Mouse (Mus musculus) heart, adult 2 months (tissue): ENCODE measurements at regions not wholly inside any gene's neighbourhood (a gene's known extent, or its start where the extent isn't known, plus 50 kb on each side); places are given as distances from the start of the nearest gene placed in this dataset.

ENCODE experiments used
- DNase-seq, 2 experiments: peaks; one replicate each; pipeline ENCODE4 v3.0.0; 2021
- H3K27ac ChIP-seq: fragments of 200-600 bp; 2 replicates; pipeline ENCODE4 v1.8.1; 2022
- H3K27me3 ChIP-seq: fragments of 200-500 bp; 2 replicates; pipeline ENCODE4 v1.6.1; 2012; ENCODE audit warnings: mild to moderate bottlenecking, low read length, inconsistent platforms, mixed read lengths; ENCODE audit not compliant: control insufficient read depth, insufficient read depth
- H3K36me3 ChIP-seq: fragments of 200-500 bp; 2 replicates; pipeline ENCODE4 v1.6.1; 2012; ENCODE audit warnings: low read length, inconsistent platforms; ENCODE audit not compliant: control insufficient read depth, insufficient read depth
- H3K4me1 ChIP-seq: fragments of 200-500 bp; 2 replicates; pipeline ENCODE4 v1.6.1; 2011; ENCODE audit warnings: low read length; ENCODE audit not compliant: control insufficient read depth, insufficient read depth
- H3K4me3 ChIP-seq: fragments of 200-600 bp; 2 replicates; pipeline ENCODE4 v1.8.1; 2022
- H3K79me2 ChIP-seq: fragments of 200-500 bp; replicated peaks from 2 replicates; pipeline ENCODE4 v1.6.1; 2012; ENCODE audit warnings: mild to moderate bottlenecking, inconsistent platforms, low read length, moderate library complexity, mixed read lengths; ENCODE audit not compliant: control insufficient read depth, insufficient read depth
- H3K9ac ChIP-seq: fragments of 200-500 bp; 2 replicates; pipeline ENCODE4 v1.6.1; 2012; ENCODE audit warnings: low read depth, mild to moderate bottlenecking, control low read depth, inconsistent platforms, low read length, mixed read lengths
- CTCF ChIP-seq: fragments of 200-600 bp; IDR thresholded peaks from 2 replicates; pipeline ENCODE4 v1.8.1; 2022; ENCODE audit warnings: antibody characterized with exemption, mild to moderate bottlenecking, moderate library complexity
- EP300 ChIP-seq: fragments of 200-500 bp; IDR thresholded peaks from 2 replicates; pipeline ENCODE4 v1.6.1; 2011; ENCODE audit warnings: low read depth, low read length, control low read depth; ENCODE audit not compliant: insufficient read depth
- POLR2A ChIP-seq: fragments of 200-500 bp; IDR thresholded peaks from 2 replicates; pipeline ENCODE4 v1.6.1; 2011; ENCODE audit warnings: mild to moderate bottlenecking, low read depth, low read length, control low read depth; ENCODE audit not compliant: insufficient read depth
- WGBS: fragments of 180-500 bp; shearing (Covaris S2); methylation state at CpG from one replicate; pipeline ENCODE4 v1.1.7; 2018; 5-methylcytosine and 5-hydroxymethylcytosine counted together
- intact Hi-C: fragments of 180-260 bp; cut with DNase I; formaldehyde crosslinking; loops from one replicate; pipeline ENCODE4 v1.15.1; 2025

DNA sequence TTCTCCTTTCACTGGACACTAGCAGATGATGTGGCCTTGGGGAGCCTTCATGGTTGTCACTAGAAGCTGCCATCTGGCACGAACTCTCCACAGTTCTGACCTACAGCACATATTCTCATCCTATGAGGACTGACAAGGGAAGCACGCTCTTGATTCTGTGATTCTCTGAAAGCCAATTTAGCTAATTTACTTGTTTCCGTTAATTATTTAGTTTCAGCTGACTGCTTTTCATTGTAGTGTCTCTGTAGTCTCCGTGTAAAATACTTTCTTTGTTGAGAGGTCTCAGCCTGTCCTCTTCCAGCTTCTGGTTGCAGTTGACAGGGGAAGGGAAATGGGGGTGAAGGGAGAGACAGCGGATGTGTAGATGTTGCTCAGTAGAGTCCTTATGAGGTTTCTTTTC, 102.9 kb upstream of the Sp4 start:
- no peak for TF ChIP-seq POLR2A
- no peak for TF ChIP-seq EP300
- TF ChIP-seq CTCF, result no peak
- 79% methylated on average over 5 of the region's 5 CpGs for WGBS
- H3K9ac ChIP-seq, result no peak overlapping the region
- no peaks in the 10 kb centered on the region for H3K4me1 ChIP-seq
- H3K27me3 ChIP-seq, result no peaks in the 10 kb centered on the region
- no peak overlapping the region for H3K4me3 ChIP-seq
- no peaks in the 10 kb centered on the region for H3K36me3 ChIP-seq
- no peak for DNase-seq
- no peak overlapping the region for H3K27ac ChIP-seq
- H3K79me2 ChIP-seq, result no peaks in the 10 kb centered on the region
- intact Hi-C loops, result no loop called here

DNA sequence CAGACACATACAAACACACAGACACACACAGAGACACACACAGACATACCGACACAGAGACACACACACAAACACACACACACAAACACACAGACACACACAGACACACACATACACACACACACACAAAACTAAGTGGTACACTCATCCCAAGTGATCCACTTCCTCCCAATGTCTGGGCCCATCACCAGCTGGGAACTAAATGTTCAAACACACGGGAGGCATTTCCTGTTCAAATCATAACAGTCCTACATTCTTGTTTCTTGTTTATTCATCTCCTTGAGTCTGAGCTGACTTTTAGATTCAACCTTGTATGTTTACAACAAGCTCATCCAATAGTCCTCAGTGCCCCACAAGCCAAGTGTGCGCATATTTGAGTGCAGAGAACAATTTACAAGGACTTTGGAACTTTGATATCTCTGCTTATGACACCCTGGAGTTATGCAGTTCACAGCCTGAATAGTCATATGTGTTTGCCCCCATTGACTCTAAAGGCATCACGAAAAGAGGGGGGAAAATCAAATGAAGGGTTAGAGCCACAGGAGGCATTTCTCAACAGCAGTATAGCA, 102.4 kb upstream of the Sp4 start:
- no peak for DNase-seq
- intact Hi-C loops, result no loop called here

DNA sequence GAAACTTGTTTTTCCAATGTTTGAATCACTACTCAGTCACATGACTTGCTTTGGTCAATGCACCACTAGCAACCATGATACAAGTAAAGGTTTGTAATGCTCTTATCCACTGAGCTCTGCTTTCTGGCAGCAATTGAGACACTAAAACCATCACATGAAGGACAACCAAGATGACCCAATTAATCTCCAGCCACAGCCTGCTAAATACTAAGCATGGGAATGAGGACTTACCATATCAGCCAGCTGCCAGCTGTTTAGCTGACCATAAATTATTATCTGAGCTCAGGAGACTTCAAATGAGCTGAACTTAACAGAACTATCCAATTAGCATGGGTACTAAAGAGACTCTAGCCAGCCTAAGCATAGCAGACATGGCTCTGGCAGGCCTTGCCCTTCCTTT, 100.1 kb upstream of the Sp4 start:
- no peaks in the 10 kb centered on the region for H3K4me1 ChIP-seq
- no peaks in the 10 kb centered on the region for H3K27me3 ChIP-seq
- H3K36me3 ChIP-seq, result no peaks in the 10 kb centered on the region
- no peak overlapping the region for H3K27ac ChIP-seq
- intact Hi-C loops, result no loop called here
- H3K79me2 ChIP-seq, result no peaks in the 10 kb centered on the region
- no peak overlapping the region for H3K9ac ChIP-seq
- no peak overlapping the region for H3K4me3 ChIP-seq
- DNase-seq, result no peak
- TF ChIP-seq CTCF (no peak), EP300 (no peak), POLR2A (no peak)

More for the DNA sequence above, 102.4 kb upstream of the Sp4 start:
- Histone ChIP-seq H3K4me1 (no peaks in the 10 kb centered on the region), H3K79me2 (no peaks in the 10 kb centered on the region), H3K9ac (no peak overlapping the region), H3K27ac (no peak overlapping the region), H3K36me3 (no peaks in the 10 kb centered on the region), H3K27me3 (no peaks in the 10 kb centered on the region), H3K4me3 (no peak overlapping the region)
- WGBS, result 69% methylated on average over 4 of the region's 4 CpGs
- TF ChIP-seq EP300 (no peak), POLR2A (no peak), CTCF (no peak)

DNA sequence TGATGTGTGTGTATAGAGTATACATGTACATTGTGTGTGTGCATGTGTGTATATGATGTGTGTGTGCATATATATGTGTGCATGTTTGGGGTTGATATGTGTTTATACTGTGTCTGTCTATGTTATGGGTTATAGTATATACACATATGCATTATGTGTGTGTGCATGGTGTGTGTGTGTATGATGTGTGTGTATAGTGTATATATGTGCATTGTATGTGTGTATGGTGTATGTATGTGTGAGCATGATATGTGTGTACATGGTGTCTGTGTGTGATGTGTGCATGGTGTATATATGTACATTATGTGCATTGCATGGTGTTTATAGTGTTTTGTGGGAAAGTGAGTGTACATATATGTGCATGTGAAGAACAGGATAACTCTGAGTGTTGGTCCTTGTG, 90.4 kb upstream of the Sp4 start:
- Histone ChIP-seq H3K27me3 (no peaks in the 10 kb centered on the region), H3K9ac (no peak overlapping the region), H3K4me3 (no peak overlapping the region), H3K4me1 (no peaks in the 10 kb centered on the region), H3K27ac (no peak overlapping the region), H3K79me2 (no peaks in the 10 kb centered on the region), H3K36me3 (no peaks in the 10 kb centered on the region)
- TF ChIP-seq EP300 (no peak), POLR2A (no peak), CTCF (no peak)
- intact Hi-C loops, result no loop called here
- no peak for DNase-seq

DNA sequence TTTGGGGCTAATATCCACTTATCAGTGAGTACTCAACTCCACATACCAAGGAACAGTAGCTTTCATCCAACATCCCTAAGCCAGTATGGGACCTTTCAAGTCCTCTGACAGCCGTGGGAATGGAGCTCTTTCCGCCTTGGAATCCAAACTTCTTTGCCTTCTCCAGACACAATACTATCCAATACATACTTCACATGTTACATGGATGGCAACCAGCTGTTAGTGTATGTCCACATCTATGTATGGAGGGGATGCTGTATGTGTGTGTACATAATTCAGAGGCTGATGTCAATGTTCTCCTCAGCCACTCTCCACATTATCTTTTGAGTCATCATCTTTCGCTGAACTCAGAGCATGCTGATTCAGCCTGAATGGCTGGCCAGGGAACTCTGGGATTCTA, 79.8 kb upstream of the Sp4 start:
- TF ChIP-seq POLR2A (no peak), EP300 (no peak), CTCF (no peak)
- Histone ChIP-seq H3K27me3 (no peaks in the 10 kb centered on the region), H3K27ac (no peak overlapping the region), H3K9ac (no peak overlapping the region), H3K4me3 (no peak overlapping the region), H3K4me1 (no peaks in the 10 kb centered on the region), H3K79me2 (no peaks in the 10 kb centered on the region), H3K36me3 (no peaks in the 10 kb centered on the region)
- WGBS, result 77% methylated on average over 3 of the region's 3 CpGs
- intact Hi-C loops, result no loop called here
- no peak for DNase-seq

DNA sequence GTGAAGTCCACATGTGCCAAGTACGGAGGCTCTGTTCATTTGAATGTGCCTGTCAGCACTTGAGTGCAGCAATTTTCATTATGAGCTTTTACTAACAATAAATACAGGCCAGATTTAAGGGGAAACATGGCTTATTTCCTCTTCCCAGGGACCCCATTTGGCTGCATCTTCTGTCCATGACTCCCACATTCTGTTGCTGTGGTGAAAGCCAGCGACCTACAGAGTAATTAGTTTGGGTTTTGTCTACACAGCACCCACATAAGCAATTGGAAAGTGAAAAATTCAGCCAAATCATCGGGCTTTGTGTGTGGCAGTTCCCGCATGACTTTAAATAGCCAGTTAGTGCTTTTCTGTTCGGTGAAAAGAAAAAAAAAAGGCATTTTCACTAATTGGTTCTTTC, 76.7 kb upstream of the Sp4 start:
- no peak overlapping the region for H3K27ac ChIP-seq
- H3K4me1 ChIP-seq, result no peaks in the 10 kb centered on the region
- no peaks in the 10 kb centered on the region for H3K27me3 ChIP-seq
- 84% methylated on average over 5 of the region's 5 CpGs for WGBS
- no peaks in the 10 kb centered on the region for H3K36me3 ChIP-seq
- H3K4me3 ChIP-seq, result no peak overlapping the region
- DNase-seq, result no peak
- TF ChIP-seq CTCF (no peak), POLR2A (no peak), EP300 (no peak)
- no peaks in the 10 kb centered on the region for H3K79me2 ChIP-seq
- intact Hi-C loops, result no loop called here
- H3K9ac ChIP-seq, result no peak overlapping the region
